Mouse (Mus musculus): ENCODE results near the gene Wdr89. TPM values are rescaled to one million over a fixed set of nuclear protein-coding genes. Genes with fewer than 3 reads are reported as not detected.
"Not testable (repeated sequence)": the region's sequence is repeated elsewhere in the genome, so short reads cannot be mapped to it uniquely, and the experiment has no call there.

The Wdr89 gene
- 1 to 10 TPM; 4.8 to 5.9 (median 5.5) TPM for total RNA-seq (2022)

- peak; percentile 100 for DNase-seq
These were observed at the start of gene Wdr89 for GRCm38 (mm10) chr12:75669258-75670106. Gene Wdr89 (minus strand): TSS chr12:75669537.

DNA sequence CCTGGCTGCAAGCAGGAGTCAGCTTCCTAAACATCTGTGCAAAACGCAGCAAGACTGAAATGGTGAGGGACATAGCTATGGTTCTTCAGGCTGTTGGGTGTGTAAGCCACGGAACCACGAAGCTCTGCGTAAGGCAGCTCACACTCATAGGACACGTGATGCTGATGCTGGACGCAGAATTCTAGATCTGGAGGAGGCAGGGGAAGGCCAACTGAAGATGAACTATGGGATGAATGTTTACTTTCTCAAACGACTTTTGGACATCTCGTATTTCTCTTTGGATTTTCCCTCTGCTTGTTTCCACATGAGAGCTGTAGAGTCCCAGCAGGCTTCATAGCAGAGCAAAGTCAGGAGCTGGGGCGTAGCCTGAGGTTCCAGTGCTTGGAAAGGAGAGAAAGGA lies 44.3 kb upstream of the Wdr89 start:
- DNase-seq = no peak

- DNase-seq = not testable (repeated sequence)
These were observed 43.6 kb upstream of the Wdr89 start for GRCm38 (mm10) chr12:75712905-75713304.

DNA sequence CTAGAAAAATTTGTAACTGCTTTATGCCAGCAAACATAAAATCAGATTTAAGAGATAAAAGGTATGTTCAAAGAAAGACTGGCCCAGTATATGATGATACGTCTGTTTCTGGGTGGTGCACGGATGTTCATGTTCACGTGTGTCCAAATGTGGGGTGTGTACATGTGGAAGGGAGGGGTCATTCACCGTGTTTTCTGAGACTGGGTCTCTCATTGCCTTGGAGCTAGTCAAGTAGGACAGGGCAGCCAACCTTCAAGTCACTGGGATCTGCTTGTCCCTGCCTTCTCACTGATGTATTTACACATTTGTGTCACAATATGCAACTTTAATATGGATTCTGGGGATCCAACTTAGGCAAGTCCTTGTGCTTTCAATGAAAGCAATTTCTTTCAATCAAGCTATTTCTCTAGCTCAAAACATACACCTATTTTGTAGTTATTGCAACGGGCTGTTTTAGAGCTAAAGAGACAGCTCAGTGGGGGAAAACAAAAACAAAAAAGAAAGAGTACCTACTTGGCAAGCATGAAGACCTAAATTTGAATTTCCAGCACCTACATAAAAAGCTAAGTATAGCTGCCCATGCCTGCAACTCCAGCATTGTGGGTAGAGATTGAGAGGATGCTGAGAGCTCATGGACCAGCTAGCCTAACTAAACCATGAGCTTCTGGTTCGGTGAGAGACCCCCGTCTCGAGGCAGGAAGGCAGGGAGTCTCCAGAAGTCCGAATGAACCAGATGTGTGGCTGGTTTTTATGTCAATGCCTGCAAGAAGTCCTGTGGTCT lies 41.4 kb upstream of the Wdr89 start:
- DNase-seq = no peak

DNA sequence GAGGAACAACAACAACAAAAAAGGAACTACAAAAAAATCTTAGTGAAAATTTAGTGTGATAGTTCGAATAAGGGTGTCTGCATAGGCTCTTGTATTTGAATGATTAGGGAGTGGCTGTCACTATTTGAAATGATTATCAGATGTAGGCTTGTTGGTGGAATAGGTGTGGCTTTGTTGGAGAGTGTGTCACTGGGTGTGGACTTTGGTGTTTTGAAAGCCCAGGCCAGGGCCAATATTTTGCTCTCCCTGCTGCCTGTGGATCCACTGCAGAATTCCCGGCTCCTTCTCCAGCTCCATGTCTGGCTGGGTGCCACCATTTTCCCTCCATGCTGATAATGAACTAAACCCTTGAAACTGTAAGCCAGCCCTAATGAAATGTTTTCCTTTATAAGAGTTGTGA lies 40.2 kb upstream of the Wdr89 start:
- DNase-seq = no peak

DNA sequence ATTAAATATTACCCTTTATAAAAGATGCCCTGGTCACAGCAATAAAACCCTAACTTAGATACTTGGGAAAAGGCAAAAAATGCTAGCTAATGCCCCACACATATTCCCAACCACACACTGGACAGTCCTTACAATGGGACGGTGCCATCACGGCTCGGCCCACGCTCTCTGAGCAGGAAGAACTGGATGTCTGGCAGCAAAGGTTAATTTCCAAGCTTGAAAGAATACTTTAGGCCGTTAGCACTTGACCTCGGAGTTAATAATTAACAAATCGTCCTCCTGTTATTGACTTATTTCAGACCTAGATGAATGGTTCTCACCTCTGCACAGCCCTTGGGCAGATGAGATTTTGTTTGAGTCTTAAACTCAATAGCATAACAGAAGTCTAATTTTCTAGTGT lies 37.3 kb upstream of the Wdr89 start:
- DNase-seq = no peak

DNA sequence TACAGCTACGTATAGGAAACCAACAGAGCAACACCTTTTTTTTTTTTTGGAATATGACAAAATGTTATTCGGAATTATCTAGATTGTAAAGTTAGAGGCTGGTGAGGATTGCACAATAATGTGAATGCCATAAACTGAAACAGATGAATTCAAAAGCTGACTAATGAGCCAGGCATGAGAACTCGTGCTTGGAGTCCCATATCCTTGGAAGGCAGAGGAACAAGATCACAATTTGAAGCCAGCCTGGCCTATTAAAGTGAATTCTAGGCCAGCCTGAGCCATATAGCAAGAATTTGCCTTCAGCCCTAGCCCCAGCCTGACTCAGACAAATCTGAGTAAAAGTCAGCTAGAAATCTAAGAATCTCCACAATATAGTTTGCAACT lies 33.4 kb upstream of the Wdr89 start:
- DNase-seq = no peak

- no peak for DNase-seq
These were observed 32.9 kb upstream of the Wdr89 start for GRCm38 (mm10) chr12:75702084-75702738.

GRCm38 (mm10) chr12:75701173-75702083 lies 32.1 kb upstream of the Wdr89 start:
- DNase-seq = no peak

- DNase-seq = no peak
These were observed 29.4 kb upstream of the Wdr89 start for GRCm38 (mm10) chr12:75698692-75699091.

DNA sequence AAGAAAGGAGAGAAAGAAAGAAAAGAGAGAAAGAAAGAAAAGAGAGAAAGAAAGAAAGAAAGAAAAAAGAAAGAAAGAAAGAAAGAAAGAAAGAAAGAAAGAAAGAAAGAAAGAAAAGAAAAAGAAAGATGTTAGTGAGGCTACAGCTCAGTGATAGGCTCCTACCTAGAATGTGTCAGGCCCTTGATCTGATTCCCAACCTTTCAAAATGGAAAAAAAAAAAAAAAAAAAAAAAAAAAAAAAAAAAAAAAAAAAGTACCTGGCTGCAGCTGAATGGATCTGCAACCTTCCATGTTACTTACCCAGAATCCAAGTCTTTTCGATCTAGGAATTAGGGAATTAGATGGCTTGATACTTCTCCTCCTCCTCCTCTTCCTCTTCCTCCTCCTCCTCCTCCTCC lies 26.5 kb upstream of the Wdr89 start:
- not testable (repeated sequence) for DNase-seq

DNA sequence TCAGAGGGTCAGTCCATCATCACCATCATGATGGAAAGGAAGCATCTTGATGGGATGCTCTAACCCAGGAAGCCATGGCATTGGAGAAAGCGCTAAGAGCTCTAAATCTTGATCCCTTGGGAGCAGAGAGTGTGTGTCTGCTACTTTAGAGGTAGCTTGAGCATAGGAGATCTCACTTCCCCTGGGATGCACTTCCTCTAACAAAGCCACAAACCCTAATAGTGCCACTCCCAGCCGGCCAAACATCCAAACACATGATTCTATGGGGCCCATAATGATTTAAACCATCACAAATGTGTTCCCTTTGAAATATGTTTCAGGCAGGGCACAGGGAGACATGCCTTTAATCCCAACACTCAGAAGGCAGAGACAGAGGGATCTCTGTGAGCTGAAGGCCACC lies 19.7 kb upstream of the Wdr89 start:
- DNase-seq = no peak

- no peak for DNase-seq
These were observed 18.0 kb upstream of the Wdr89 start for GRCm38 (mm10) chr12:75687314-75687713.

DNA sequence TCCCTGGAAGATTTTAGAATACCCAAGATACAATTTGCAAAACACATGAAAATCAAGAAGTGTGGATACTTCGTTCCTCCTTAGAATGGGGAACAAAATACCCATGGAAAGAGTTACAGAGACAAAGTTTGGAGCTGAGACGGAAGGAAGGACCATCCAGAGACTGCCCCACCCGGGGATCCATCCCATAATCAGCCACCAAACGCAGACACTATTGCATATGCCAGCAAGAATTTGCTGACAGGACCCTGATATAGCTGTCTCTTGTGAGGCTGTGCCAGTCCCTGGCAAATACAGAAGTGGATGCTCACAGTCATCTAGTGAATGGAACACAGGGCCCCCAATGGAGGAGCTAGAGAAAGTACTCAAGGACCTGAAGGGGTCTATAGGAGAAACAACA lies 14.7 kb upstream of the Wdr89 start:
- not testable (repeated sequence) for DNase-seq

DNA sequence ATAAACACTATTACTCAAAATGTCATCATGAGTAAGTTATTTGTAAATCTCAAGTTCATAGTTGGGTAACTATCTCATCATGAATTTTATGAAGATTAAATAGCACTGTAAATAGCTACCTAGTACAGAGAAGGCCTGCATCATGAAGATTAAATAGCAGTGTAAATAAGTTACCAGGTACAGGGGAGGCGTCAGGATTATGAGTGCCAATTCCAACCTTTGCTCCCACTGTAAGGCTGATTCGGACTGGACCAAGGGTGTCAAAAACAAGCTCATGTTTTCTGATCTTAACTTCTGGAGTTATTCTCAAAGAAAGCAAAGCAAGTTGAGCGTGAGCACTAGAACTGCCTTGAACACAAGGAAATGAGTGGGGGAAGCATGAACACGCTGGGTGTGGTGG lies 14.3 kb upstream of the Wdr89 start:
- DNase-seq = no peak

DNA sequence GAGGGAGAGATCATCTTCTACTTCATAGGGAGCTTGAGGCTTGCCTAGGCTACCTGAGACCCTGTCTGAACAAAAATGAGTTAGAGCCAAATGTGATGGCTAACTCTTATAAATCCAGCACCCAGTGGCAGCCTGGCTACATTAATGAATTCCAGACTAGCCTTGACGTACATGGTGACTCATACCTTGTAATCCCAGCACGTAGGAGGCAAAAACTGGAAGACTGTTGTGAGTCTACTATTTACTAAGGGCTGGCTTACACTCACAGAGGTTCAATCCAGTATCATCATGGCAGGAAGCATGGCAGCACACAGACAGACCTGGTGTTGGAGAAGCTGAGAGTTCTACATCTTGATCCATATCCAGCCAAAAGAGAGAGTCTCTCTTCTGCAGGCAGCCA lies 13.5 kb upstream of the Wdr89 start:
- DNase-seq = no peak

DNA sequence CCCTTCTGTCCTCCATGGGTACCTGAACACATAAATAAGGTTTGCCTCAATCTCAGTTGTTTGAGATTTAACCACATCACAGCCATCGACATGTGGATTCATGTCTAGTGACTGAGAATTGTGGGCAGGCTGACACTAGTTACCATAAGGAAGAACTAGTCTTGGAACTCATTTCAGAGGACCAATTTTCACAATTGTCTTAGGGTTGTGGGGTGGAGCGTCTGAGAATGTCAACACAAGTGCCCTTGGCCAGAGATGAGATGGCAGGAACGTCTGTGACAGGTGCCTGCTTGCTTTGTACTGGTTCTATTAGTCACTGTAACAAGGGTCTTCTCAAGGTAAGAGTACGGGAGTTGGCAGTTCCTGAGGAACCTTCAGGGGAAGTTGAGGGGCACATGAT lies 11.8 kb upstream of the Wdr89 start:
- no peak for DNase-seq

DNA sequence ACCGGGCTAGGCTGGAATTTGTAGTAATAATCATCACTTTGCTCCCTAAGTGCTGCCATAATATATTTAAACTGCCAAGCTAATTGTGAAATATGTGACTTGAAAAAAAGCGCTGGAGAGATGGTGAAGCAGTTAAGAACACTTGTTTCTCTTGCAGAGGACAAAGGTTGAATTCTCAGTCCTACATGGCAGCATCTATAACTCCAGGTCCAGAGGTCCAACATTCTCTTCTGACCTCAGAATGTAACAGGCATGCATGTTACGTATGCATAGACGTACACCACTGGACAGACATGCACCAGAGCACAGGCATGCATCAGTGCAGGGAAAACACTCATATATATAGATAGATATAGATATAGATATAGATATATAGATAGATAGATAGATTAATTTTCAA lies 9.1 kb upstream of the Wdr89 start:
- DNase-seq = no peak

GRCm38 (mm10) chr12:75672630-75673029 lies 3.3 kb upstream of the Wdr89 start:
- no peak for DNase-seq

- DNase-seq = no peak
These were observed 2.5 kb upstream of the Wdr89 start for GRCm38 (mm10) chr12:75671759-75672315.

DNA sequence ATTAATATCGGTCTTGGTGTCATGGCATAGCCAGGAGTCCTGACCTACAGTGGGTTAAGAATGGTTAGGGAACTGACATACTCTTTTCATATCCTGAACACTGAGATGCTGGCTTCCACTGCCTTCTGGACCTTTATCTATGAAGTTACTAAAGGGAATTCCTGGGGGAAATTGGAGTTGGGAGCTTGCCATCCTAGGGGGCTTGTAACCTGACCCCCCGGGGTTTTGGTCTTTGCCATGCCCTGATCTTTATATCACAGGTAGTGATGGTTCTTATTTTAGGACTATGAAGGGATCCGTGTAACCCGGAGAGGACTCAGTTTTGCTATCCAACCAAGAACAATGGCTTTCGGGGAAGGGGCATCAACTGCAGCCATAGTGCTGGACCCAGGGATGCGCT lies 1.3 kb upstream of the Wdr89 start:
- DNase-seq = no peak

DNA sequence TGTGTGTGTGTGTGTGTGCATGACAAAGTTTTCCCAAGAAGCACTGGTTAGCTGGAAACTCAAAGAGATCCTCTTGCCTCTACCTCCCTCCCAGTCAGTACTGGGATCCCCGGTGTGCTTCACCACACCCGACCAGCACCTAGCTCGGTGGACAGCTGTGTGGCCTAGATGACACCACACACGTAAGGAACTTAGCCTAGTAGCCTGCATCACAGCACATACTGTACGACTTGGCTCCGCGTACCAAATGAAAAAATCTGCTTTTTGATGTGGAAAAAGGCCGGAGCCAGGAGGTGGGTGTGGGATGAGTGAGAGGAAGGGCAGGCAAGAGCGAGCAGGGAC lies 450 bp downstream of the Wdr89 start:
- no peak for DNase-seq

All from adrenal gland, adult 8-10 months (tissue).